Mouse (Mus musculus): ENCODE results near the gene Gm17490.

GRCm38 (mm10) chr2:11662907-11663230 lies 36.8 kb upstream of the Gm17490 start:
- TF ChIP-seq CTCF (conservative IDR thresholded peaks at IDR 0.05; ENCODE audit: low read length) = no peak
- TF ChIP-seq POU5F1 (IDR thresholded peaks at IDR 0.05; ENCODE audit: borderline replicate concordance, low read length) = no peak
- no peak for TF ChIP-seq NANOG (IDR thresholded peaks at IDR 0.05; ENCODE audit: borderline replicate concordance, low read length)

Data from E14TG2a.4 (cell line).